Mouse (Mus musculus) Muller cell, postnatal 12 days (primary cell): Measurements from ENCODE around the gene B230217C12Rik.
"Not testable (repeated sequence)": the region's sequence is repeated elsewhere in the genome, so short reads cannot be mapped to it uniquely, and the experiment has no call there.

ENCODE experiments used
- DNase-seq: peaks from one replicate; pipeline ENCODE4 v3.0.0-alpha.2; 2015; ENCODE audit errors: inconsistent ontology term

B230217C12Rik gene

DNA sequence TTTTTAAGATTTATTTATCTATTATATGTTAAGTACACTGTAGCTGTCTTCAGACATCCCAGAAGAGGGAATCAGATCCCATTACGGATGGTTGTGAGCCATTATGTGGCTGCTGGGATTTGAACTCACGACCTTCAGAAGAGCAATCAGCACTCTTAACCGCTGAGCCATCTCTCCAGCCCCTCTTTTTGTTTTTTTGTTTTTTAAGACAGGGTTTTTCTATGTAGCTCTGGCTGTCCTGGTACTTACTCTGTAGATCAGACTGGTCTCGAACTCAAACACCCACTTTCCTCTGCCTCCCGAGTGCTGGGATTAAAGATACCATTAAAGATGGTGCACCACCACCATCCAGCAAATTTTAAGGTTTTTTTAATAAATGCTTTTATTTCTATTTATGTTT lies 24.8 kb downstream of the B230217C12Rik start:
- no peak for DNase-seq

GRCm38 (mm10) chr11:97866091-97866888 lies 25.7 kb downstream of the B230217C12Rik start:
- no peak for DNase-seq

DNA sequence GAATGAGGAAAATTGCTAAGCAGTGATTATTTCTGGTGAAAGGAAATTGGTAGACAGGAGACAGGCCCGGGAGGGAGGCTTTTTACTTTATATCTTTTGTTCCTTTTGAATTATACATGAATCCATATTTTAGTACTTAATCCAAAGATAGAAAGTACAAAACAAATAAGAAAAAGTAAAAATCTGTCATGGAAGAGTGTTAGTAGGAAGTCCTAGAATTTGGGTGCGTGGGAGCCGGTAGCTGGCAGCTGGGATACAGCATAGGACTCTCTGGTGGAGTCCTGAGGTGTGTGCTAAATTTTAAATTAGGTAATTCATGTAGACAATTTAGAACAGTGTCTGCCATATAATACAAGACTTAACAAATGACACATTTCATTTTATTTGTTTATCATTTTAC lies 27.0 kb downstream of the B230217C12Rik start:
- DNase-seq: no peak

GRCm38 (mm10) chr11:97872378-97872777 lies 31.8 kb downstream of the B230217C12Rik start:
- DNase-seq: not testable (repeated sequence)

GRCm38 (mm10) chr11:97874396-97874795 lies 33.8 kb downstream of the B230217C12Rik start:
- no peak for DNase-seq

GRCm38 (mm10) chr11:97877341-97877740 lies 36.8 kb downstream of the B230217C12Rik start:
- no peak for DNase-seq

DNA sequence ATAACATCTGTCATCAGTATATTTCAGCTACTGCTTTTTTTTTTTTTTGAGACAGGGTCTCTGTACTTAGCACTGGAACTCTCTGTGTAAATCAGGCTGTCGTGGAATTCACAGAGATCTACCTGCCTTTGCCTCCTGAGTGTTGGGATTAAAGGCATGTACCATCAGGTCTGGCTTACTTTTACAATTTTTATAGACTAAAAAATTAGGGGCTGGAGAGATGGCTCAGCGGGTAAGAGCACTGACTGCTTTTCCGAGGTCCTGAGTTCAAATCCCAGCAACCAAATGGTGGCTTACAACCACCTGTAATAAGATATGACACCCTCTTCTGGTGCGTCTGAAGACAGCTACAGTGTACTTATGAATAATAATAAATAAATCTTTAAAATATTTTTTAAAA lies 39.8 kb downstream of the B230217C12Rik start:
- DNase-seq: no peak

- peak; percentile 74 for DNase-seq
These were observed 43.0 kb downstream of the B230217C12Rik start for GRCm38 (mm10) chr11:97883542-97883917.

GRCm38 (mm10) chr11:97883918-97884600 lies 43.5 kb downstream of the B230217C12Rik start, which contains the start of gene Fbxo47:
Fbxo47 (minus strand) TSS chr11:97884154.
- DNase-seq: peak; percentile 99

GRCm38 (mm10) chr11:97884601-97885185 lies 44.1 kb downstream of the B230217C12Rik start:
- DNase-seq: no peak

- DNase-seq: no peak
These were observed 44.8 kb downstream of the B230217C12Rik start for GRCm38 (mm10) chr11:97885296-97885915.

DNA sequence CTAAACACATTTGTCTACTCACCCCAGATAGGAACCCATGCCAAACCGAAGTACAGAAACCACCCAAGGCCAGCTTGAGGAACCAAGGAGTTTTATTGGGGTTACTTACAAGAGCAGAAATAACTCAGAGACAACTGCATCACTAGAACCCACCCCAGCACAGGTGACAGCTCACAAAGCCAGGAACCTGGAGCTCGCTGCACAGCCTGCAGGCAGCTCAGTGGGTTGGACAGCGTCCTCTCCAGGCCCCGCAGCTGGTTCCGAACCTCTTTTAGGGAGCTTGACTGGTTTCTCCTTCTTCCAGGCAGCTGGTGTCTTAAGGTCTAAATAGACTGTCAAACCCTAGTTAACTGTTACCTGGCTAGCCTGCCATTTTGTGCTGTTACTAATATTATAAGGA lies 51.2 kb downstream of the B230217C12Rik start:
- no peak for DNase-seq
